Mouse (Mus musculus) R1 (cell line): ENCODE data around the gene Gm15293.
"Not testable (repeated sequence)": the region's sequence is repeated elsewhere in the genome, so short reads cannot be mapped to it uniquely, and the experiment has no call there.

Source experiments
- DNase-seq: peaks from one replicate; pipeline ENCODE4 v3.0.0-alpha.2; 2018; ENCODE audit warnings: low read depth, low spot score

Gene Gm15293

DNA sequence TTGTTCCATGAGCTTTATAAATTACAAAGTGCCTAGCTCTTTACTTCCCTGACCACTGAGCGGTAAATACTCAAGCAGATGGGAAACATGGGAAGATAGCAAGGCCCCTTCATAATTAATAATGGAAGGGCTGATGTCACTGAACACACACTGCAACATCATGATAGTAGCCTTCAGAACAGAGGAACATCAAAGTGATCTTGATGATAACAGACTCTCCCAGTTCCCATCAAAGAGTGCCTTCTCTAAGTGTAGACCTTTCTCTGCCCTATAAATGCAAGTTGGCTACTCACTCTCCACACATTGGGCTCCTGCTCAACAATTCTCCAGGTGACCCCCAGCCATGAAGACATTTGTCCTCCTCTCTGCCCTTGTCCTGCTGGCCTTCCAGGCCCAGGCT lies at the start of gene Gm15293:
Gene Gm15293, plus strand, starts transcription at position 301 of the 400 bp plus-strand sequence.
- not testable (repeated sequence) for DNase-seq

DNA sequence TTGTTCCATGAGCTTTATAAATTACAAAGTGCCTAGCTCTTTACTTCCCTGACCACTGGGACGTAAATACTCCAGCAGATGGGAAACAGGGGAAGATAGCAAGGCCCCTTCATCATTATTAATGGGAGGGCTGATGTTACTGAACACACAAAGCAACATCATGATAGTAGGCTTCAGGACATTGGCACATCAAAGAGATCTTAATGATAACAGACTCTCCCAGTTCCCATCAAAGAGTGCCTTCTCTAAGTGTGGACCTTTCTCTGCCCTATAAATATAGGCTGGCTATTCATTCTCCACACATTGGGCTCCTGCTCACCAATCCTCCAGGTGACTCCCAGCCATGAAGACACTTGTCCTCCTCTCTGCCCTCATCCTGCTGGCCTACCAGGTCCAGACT lies 39.4 kb upstream of the Gm15293 start, which contains the start of gene Defa22:
Gene Defa22, plus strand, starts transcription at position 301 of the 400 bp plus-strand sequence.
- DNase-seq, result not testable (repeated sequence)

DNA sequence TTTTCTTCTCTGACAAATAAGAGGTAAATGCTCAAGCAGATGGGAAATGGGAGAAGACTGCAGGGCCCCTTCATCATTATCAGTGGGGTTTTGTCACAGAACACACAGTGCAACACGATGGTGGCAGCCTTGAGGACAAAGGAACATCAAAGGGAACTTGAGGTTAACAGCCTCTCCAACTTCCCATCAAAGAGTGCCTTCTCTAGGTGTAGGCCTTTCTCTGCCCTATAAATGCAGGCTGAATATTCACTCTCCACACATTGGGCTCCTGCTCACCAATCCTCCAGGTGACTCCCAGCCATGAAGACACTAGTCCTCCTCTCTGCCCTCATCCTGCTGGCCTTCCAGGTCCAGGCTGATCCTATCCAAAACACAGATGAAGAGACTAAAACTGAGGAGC lies 10.0 kb upstream of the Gm15293 start, which contains the start of gene Defa31:
Gene Defa31, plus strand, starts transcription at position 301 of the 400 bp plus-strand sequence.
- not testable (repeated sequence) for DNase-seq
